Mouse (Mus musculus) stomach, embryonic 16.5 days (tissue): ENCODE results near the gene Wnk1. TPM values are rescaled to one million over a fixed set of nuclear protein-coding genes. Genes with fewer than 3 reads are reported as not detected.

ENCODE experiments used
- ATAC-seq: fragments of 200-750 bp; cut with Nextera tagmentation; 2 replicates; pipeline ENCODE4 v1.8.0; 2017; ENCODE audit warnings: moderate number of reproducible peaks, moderate TSS enrichment; ENCODE audit not compliant: insufficient read depth, low FRiP score
- H3K27ac ChIP-seq: fragments of 300-500 bp; sonication (generic); 2 replicates; pipeline ENCODE4 v1.5.1; 2014; ENCODE audit warnings: low read length
- H3K27me3 ChIP-seq: fragments of 300-500 bp; sonication (generic); 2 replicates; pipeline ENCODE4 v1.6.1; 2014; ENCODE audit warnings: low read length, control low read depth, mixed read lengths; ENCODE audit not compliant: control insufficient read depth, insufficient read depth
- H3K36me3 ChIP-seq: fragments of 300-500 bp; sonication (generic); 2 replicates; pipeline ENCODE4 v1.6.1; 2014; ENCODE audit warnings: low read length; ENCODE audit not compliant: control insufficient read depth, insufficient read depth
- H3K4me1 ChIP-seq: fragments of 300-500 bp; sonication (generic); 2 replicates; pipeline ENCODE4 v1.6.1; 2014; ENCODE audit warnings: low read length, control low read depth, mixed read lengths; ENCODE audit not compliant: control insufficient read depth, insufficient read depth
- H3K4me2 ChIP-seq: fragments of 300-500 bp; sonication (generic); 2 replicates; pipeline ENCODE4 v1.6.1; 2014; ENCODE audit warnings: low read depth, low read length, mixed read lengths
- H3K4me3 ChIP-seq: fragments of 300-500 bp; sonication (generic); replicated peaks from 2 replicates; pipeline ENCODE4 v1.5.1; 2014; ENCODE audit warnings: mild to moderate bottlenecking, low read length
- H3K9ac ChIP-seq: fragments of 300-500 bp; sonication (generic); 2 replicates; pipeline ENCODE4 v1.6.1; 2014; ENCODE audit warnings: low read length
- H3K9me3 ChIP-seq: fragments of 300-500 bp; sonication (generic); replicated peaks from 2 replicates; pipeline ENCODE4 v1.6.1; 2016; ENCODE audit warnings: low read length, control low read depth; ENCODE audit not compliant: control insufficient read depth
- WGBS: fragments of 180-500 bp; shearing (Covaris S2); extraction: QIAGEN DNeasy Blood & Tissue Kit; methylation state at CpG from one replicate; pipeline ENCODE4 v1.1.7; 2014; 5-methylcytosine and 5-hydroxymethylcytosine counted together
- polyA plus RNA-seq: library from polyadenylated mRNA; unstranded; fragments of >200 nt; fragmentation: Nextera tagmentation; extraction: Ambion mirVana; gene quantifications from 2 replicates; pipeline ENCODE4 v1.2.1, GENCODE M21; 2015

The Wnk1 gene
- polyA plus RNA-seq, 1 experiment from 2014 or later, result 37.4 TPM

- H3K9ac ChIP-seq, result no peak overlapping the region
- 73% methylated on average over 6 of the region's 6 CpGs for WGBS
- H3K4me2 ChIP-seq, result no peak overlapping the region
- no peaks in the 10 kb centered on the region for H3K27me3 ChIP-seq
- no peak overlapping the region for H3K27ac ChIP-seq
- no peak for ATAC-seq
- H3K4me3 ChIP-seq, result no peak overlapping the region
- no peaks in the 10 kb centered on the region for H3K4me1 ChIP-seq
- no peaks in the 10 kb centered on the region for H3K36me3 ChIP-seq
- H3K9me3 ChIP-seq, result no peaks in the 10 kb centered on the region
These were observed 38.4 kb upstream of the Wnk1 start for GRCm38 (mm10) chr6:120076619-120077450.

GRCm38 (mm10) chr6:120072630-120073029, 34.2 kb upstream of the Wnk1 start:
- Histone ChIP-seq H3K4me1 (no peaks in the 10 kb centered on the region), H3K9ac (no peak overlapping the region), H3K27me3 (no peaks in the 10 kb centered on the region), H3K4me2 (no peak overlapping the region), H3K4me3 (no peak overlapping the region), H3K36me3 (no peaks in the 10 kb centered on the region), H3K27ac (no peak overlapping the region), H3K9me3 (no peaks in the 10 kb centered on the region; the same call in 1 of the 2 replicates)
- 77% methylated on average over 2 of the region's 2 CpGs for WGBS
- ATAC-seq, result no peak

- no peak overlapping the region for H3K4me3 ChIP-seq
- H3K27me3 ChIP-seq, result no peaks in the 10 kb centered on the region
- no peak for ATAC-seq
These were observed 31.1 kb upstream of the Wnk1 start for GRCm38 (mm10) chr6:120069546-120069945.

GRCm38 (mm10) chr6:120065552-120066177, 27.2 kb upstream of the Wnk1 start:
- no peaks in the 10 kb centered on the region for H3K36me3 ChIP-seq
- H3K27ac ChIP-seq, result no peak overlapping the region
- 56% methylated on average over 6 of the region's 6 CpGs for WGBS
- no peak overlapping the region for H3K4me3 ChIP-seq
- H3K27me3 ChIP-seq, result no peaks in the 10 kb centered on the region
- no peak overlapping the region for H3K9ac ChIP-seq
- no peak overlapping the region for H3K4me2 ChIP-seq
- ATAC-seq, result no peak
- H3K9me3 ChIP-seq, result no peaks in the 10 kb centered on the region
- H3K4me1 ChIP-seq, result no peaks in the 10 kb centered on the region

More at GRCm38 (mm10) chr6:120069546-120069945, 31.1 kb upstream of the Wnk1 start:
- Histone ChIP-seq H3K27ac (no peak overlapping the region), H3K4me2 (no peak overlapping the region), H3K4me1 (no peaks in the 10 kb centered on the region), H3K9me3 (no peaks in the 10 kb centered on the region; the same call in 1 of the 2 replicates), H3K9ac (no peak overlapping the region), H3K36me3 (no peaks in the 10 kb centered on the region)
- 82% methylated on average over 3 of the region's 3 CpGs for WGBS

- no peak for ATAC-seq
- Histone ChIP-seq H3K9ac (no peak overlapping the region), H3K27me3 (no peaks in the 10 kb centered on the region), H3K9me3 (no peaks in the 10 kb centered on the region), H3K27ac (no peak overlapping the region), H3K4me3 (no peak overlapping the region), H3K36me3 (no peaks in the 10 kb centered on the region), H3K4me2 (no peak overlapping the region), H3K4me1 (no peaks in the 10 kb centered on the region)
- WGBS, result 29% methylated on average over 2 of the region's 2 CpGs
These were observed 26.2 kb upstream of the Wnk1 start for GRCm38 (mm10) chr6:120064627-120065026.

- Histone ChIP-seq H3K4me3 (no peak overlapping the region), H3K4me1 (no peaks in the 10 kb centered on the region), H3K36me3 (no peaks in the 10 kb centered on the region), H3K9ac (no peak overlapping the region), H3K9me3 (no peaks in the 10 kb centered on the region), H3K27me3 (no peaks in the 10 kb centered on the region), H3K27ac (no peak overlapping the region), H3K4me2 (no peak overlapping the region)
- WGBS, result 76% methylated on average over 5 of the region's 5 CpGs
- ATAC-seq, result no peak
These were observed 24.5 kb upstream of the Wnk1 start for GRCm38 (mm10) chr6:120062934-120063333.

- Histone ChIP-seq H3K36me3 (no peaks in the 10 kb centered on the region), H3K4me2 (no peak overlapping the region), H3K4me3 (no peak overlapping the region), H3K4me1 (no peaks in the 10 kb centered on the region), H3K27ac (no peak overlapping the region), H3K27me3 (no peaks in the 10 kb centered on the region), H3K9me3 (no peaks in the 10 kb centered on the region), H3K9ac (no peak overlapping the region)
- 57% methylated on average over 2 of the region's 2 CpGs for WGBS
- no peak for ATAC-seq
These were observed 17.4 kb upstream of the Wnk1 start for GRCm38 (mm10) chr6:120055666-120056540.

- 83% methylated on average over 6 of the region's 6 CpGs for WGBS
- H3K36me3 ChIP-seq, result no peaks in the 10 kb centered on the region
- ATAC-seq, result no peak
These were observed 15.9 kb upstream of the Wnk1 start for GRCm38 (mm10) chr6:120054412-120054811.

More at GRCm38 (mm10) chr6:120054412-120054811, 15.9 kb upstream of the Wnk1 start:
- Histone ChIP-seq H3K4me2 (no peak overlapping the region), H3K4me3 (no peak overlapping the region), H3K27ac (no peak overlapping the region), H3K4me1 (no peaks in the 10 kb centered on the region), H3K27me3 (no peaks in the 10 kb centered on the region), H3K9ac (no peak overlapping the region), H3K9me3 (no peaks in the 10 kb centered on the region)
